Mouse (Mus musculus): Measurements from ENCODE around the gene Edrf1.

- TF ChIP-seq POLR2A (IDR thresholded peaks at IDR 0.05; ENCODE audit: insufficient read length, low read depth), result no peak
- TF ChIP-seq USF1 (IDR thresholded peaks at IDR 0.05; ENCODE audit: low read depth), result no peak
- no peak for TF ChIP-seq TCF3 (IDR thresholded peaks at IDR 0.05; ENCODE audit: insufficient read length, low read depth)
- no peak for TF ChIP-seq MAX (IDR thresholded peaks at IDR 0.05; ENCODE audit: low read depth)
- TF ChIP-seq CEBPB (IDR thresholded peaks at IDR 0.05; ENCODE audit: insufficient read depth, poor library complexity, severe bottlenecking), result no peak
- TF ChIP-seq TCF12 (IDR thresholded peaks at IDR 0.05; ENCODE audit: insufficient read depth, poor library complexity, severe bottlenecking), result no peak
- no peak for TF ChIP-seq POLR2AphosphoS2 (IDR thresholded peaks at IDR 0.05; ENCODE audit: insufficient read length, low read depth)
- no peak for TF ChIP-seq E2F4 (IDR thresholded peaks at IDR 0.05; ENCODE audit: insufficient read depth)
- no peak for TF ChIP-seq MYOG (IDR thresholded peaks at IDR 0.05; ENCODE audit: control insufficient read depth in 1 of 3, insufficient read depth in 1 of 3, insufficient read length in 2 of 3, low read depth in 2 of 3)
- no peak for TF ChIP-seq SRF (IDR thresholded peaks at IDR 0.05; ENCODE audit: control insufficient read depth, insufficient read length, low read depth)
Observed at GRCm38 (mm10) chr7:133612981-133613380, 24.4 kb upstream of the Edrf1 start.
